Mouse (Mus musculus) stomach, postnatal 0 days (tissue): ENCODE data around the gene Spryd3. TPM values are rescaled to one million over a fixed set of nuclear protein-coding genes. Genes with fewer than 3 reads are reported as not detected.
A peak's percentile ranks its signal among the peaks of the same experiment; 100 is the strongest.

ENCODE experiments used
- ATAC-seq: fragments of 200-750 bp; cut with Nextera tagmentation; 2 replicates; pipeline ENCODE4 v1.8.0; 2017; ENCODE audit not compliant: low FRiP score, low TSS enrichment
- DNase-seq: peaks from one replicate; pipeline ENCODE4 v3.0.0-alpha.2; 2016; ENCODE audit warnings: low spot score
- H3K27ac ChIP-seq: fragments of 300-500 bp; sonication (generic); replicated peaks from 2 replicates; pipeline ENCODE4 v1.5.1; 2014; ENCODE audit warnings: mild to moderate bottlenecking, control low read depth
- H3K27me3 ChIP-seq: fragments of 300-500 bp; sonication (generic); 2 replicates; pipeline ENCODE4 v1.6.1; 2014; ENCODE audit warnings: low read length; ENCODE audit not compliant: control insufficient read depth, insufficient read depth
- H3K36me3 ChIP-seq: fragments of 300-500 bp; sonication (generic); 2 replicates; pipeline ENCODE4 v1.6.1; 2014; ENCODE audit warnings: low read length, mixed read lengths; ENCODE audit not compliant: control insufficient read depth, insufficient read depth
- H3K4me1 ChIP-seq: fragments of 300-500 bp; sonication (generic); replicated peaks from 2 replicates; pipeline ENCODE4 v1.6.1; 2014; ENCODE audit warnings: antibody characterized with exemption; ENCODE audit not compliant: control insufficient read depth, insufficient read depth
- H3K4me2 ChIP-seq: fragments of 300-500 bp; sonication (generic); replicated peaks from 2 replicates; pipeline ENCODE4 v1.6.1; 2014; ENCODE audit warnings: low read depth, mild to moderate bottlenecking, control low read depth, moderate library complexity
- H3K4me3 ChIP-seq: fragments of 300-500 bp; sonication (generic); 2 replicates; pipeline ENCODE4 v1.5.1; 2014; ENCODE audit warnings: low read depth, low read length, control low read depth
- H3K9ac ChIP-seq: fragments of 300-500 bp; sonication (generic); 2 replicates; pipeline ENCODE4 v1.6.1; 2014; ENCODE audit warnings: mild to moderate bottlenecking, low read length, control low read depth, mixed read lengths
- H3K9me3 ChIP-seq: fragments of 300-500 bp; sonication (generic); 2 replicates; pipeline ENCODE4 v1.6.1; 2016; ENCODE audit warnings: low read length; ENCODE audit not compliant: control insufficient read depth
- CTCF ChIP-seq: IDR thresholded peaks from 2 replicates; pipeline ENCODE4 v1.5.1; 2016; ENCODE audit warnings: antibody characterized with exemption, low read depth, mild to moderate bottlenecking, moderate library complexity
- EP300 ChIP-seq: optimal IDR thresholded peaks from 2 replicates; pipeline ENCODE3; 2016; ENCODE audit warnings: antibody characterized with exemption
- WGBS: fragments of 180-500 bp; shearing (Covaris S2); extraction: QIAGEN DNeasy Blood & Tissue Kit; methylation state at CpG from one replicate; pipeline ENCODE4 v1.1.7; 2014; 5-methylcytosine and 5-hydroxymethylcytosine counted together
- polyA plus RNA-seq: library from polyadenylated mRNA; unstranded; fragments of >200 nt; fragmentation: Nextera tagmentation; extraction: Ambion mirVana; gene quantifications from 2 replicates; pipeline ENCODE4 v1.2.1, GENCODE M21; 2015

Spryd3 gene
- polyA plus RNA-seq, 1 experiment from 2014 or later, result 28.5 TPM

DNA sequence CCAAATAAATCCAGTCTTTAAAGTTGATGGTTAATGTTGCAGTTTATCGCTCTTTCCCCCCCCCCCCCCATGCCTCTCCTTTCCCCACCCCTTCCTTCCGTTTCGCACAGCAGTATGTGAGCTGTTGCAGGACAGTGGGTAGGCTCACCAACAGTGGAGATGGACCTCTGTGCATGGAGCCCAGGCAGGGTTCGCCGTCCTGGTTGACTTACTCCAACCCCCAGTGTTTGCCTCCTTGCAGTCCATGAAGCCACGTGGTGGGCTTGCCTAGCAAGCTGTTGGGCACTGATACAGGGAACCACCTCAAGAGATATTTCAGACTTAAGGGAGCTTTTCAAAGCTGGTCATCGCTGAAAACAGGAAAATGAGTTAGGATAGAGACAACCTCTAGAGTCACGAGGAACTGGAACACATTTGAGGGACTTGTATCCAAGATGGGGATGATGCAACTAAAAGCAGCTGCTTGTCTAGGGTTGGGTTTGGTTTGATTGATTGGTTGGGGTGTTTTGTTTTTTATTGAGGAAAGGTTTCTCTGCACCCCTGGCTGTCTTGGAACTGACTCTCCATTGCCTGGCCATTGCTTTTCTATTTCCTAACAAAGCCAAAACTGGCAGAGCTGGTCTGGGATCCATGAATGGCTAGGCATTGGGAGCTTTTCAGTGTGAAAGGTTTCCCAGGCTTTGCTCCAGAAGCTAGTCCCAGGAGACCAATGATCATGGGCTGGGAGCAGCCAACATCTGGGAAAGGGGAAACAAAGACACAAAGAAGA, 38.7 kb downstream of the Spryd3 start:
- no peaks in the 10 kb centered on the region for H3K9me3 ChIP-seq
- H3K27me3 ChIP-seq, result no peaks in the 10 kb centered on the region
- H3K9ac ChIP-seq, result no peak overlapping the region
- DNase-seq, result no peak
- H3K4me3 ChIP-seq, result no peak overlapping the region
- peak overlapping the region; percentile 69 for H3K27ac ChIP-seq
- TF ChIP-seq CTCF (no peak), EP300 (no peak)
- no peak overlapping the region for H3K4me2 ChIP-seq
- H3K36me3 ChIP-seq, result peaks cover 28% of the 10 kb centered on the region
- peaks cover 14% of the 10 kb centered on the region for H3K4me1 ChIP-seq
- no peak for ATAC-seq
- WGBS, result 53% methylated on average over 8 of the region's 8 CpGs

DNA sequence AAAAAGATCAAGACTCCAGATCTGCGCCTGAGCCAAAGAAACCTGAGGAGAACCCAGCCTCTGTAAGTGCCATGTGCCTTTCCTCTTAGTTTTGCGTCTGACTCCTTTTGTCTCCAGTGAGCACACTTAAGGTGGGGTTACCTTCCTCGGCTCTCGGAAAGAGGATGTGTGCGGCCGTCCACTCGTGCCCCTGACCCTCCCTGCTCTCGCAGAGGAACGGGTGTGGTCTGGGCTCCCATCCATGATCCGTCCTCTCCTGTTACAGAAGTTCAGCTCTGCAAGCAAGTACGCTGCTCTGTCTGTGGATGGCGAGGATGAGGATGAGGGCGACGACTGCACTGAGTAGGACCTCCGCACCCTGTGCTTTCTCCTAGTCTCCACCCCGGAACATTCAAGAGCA, 41.0 kb downstream of the Spryd3 start:
- Histone ChIP-seq H3K9ac (no peak overlapping the region), H3K9me3 (no peaks in the 10 kb centered on the region), H3K27ac (no peak overlapping the region), H3K4me2 (no peak overlapping the region), H3K36me3 (peaks cover 40% of the 10 kb centered on the region), H3K4me3 (no peak overlapping the region), H3K4me1 (peaks cover 8% of the 10 kb centered on the region), H3K27me3 (no peaks in the 10 kb centered on the region)
- no peak for DNase-seq
- TF ChIP-seq EP300 (no peak), CTCF (no peak)
- WGBS, result 72% methylated on average over 16 of the region's 16 CpGs
- ATAC-seq, result no peak

DNA sequence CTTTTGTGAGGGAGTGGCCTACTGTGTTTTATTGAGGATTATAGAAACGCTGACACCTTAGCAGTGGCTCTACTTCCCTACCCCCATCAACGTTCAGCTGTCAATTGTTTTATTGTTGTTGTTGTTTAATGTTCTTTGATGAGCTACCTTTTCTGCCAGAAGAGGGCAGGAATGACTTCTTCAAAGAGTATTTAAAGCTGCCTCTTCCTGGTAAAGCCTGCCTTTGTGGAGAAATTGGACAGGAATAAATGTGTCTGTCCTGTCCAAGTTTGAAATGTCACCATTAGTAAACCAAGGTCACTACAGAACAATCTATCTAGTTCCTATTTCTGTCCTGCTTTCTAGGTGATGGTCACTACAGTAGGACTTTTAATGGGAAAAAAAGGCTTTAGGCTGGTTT, 41.9 kb downstream of the Spryd3 start:
- H3K27me3 ChIP-seq, result no peaks in the 10 kb centered on the region
- DNase-seq (no peak), ATAC-seq (no peak)
- no peaks in the 10 kb centered on the region for H3K9me3 ChIP-seq
- no peak overlapping the region for H3K27ac ChIP-seq
- H3K9ac ChIP-seq, result no peak overlapping the region
- H3K4me3 ChIP-seq, result no peak overlapping the region
- H3K36me3 ChIP-seq, result peaks cover 43% of the 10 kb centered on the region
- TF ChIP-seq EP300, result no peak
- TF ChIP-seq CTCF, result no peak
- H3K4me1 ChIP-seq, result peaks cover 6% of the 10 kb centered on the region
- H3K4me2 ChIP-seq, result no peak overlapping the region
- WGBS, result 44% methylated on average over 2 of the region's 2 CpGs

DNA sequence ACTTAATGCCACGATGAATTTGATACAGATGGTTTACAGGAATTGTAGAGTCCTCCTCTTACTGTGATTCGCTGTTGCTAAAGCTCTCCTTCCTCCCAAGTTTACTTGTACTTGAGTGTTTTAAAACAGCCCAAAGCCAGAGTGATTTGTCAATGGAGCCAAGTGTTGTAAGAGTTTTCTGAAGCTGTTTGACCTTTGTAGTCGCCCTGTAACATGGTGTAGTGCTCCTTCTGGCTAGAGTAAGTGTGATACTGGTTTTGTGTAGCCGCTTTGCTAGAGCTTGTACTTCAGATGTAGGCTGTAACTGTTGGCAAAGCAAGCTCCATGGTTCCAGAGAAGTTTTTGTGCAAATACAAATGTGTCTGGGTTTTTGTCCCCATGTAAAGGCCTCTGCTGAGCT, 43.8 kb downstream of the Spryd3 start:
- H3K27me3 ChIP-seq, result no peaks in the 10 kb centered on the region
- H3K9ac ChIP-seq, result no peak overlapping the region
- H3K4me2 ChIP-seq, result no peak overlapping the region
- TF ChIP-seq EP300 (no peak), CTCF (no peak)
- 88% methylated on average over 4 of the region's 4 CpGs for WGBS
- H3K4me1 ChIP-seq, result no peaks in the 10 kb centered on the region
- no peak overlapping the region for H3K4me3 ChIP-seq
- H3K36me3 ChIP-seq, result peaks cover 57% of the 10 kb centered on the region
- DNase-seq, result no peak
- no peak for ATAC-seq
- no peaks in the 10 kb centered on the region for H3K9me3 ChIP-seq
- no peak overlapping the region for H3K27ac ChIP-seq

GRCm38 (mm10) chr15:102091688-102092087, 44.3 kb downstream of the Spryd3 start:
- no peak for TF ChIP-seq CTCF
- TF ChIP-seq EP300, result no peak
- no peak overlapping the region for H3K27ac ChIP-seq

GRCm38 (mm10) chr15:102091063-102091679, 44.9 kb downstream of the Spryd3 start:
- DNase-seq (no peak), ATAC-seq (no peak)
- peaks cover 61% of the 10 kb centered on the region for H3K36me3 ChIP-seq
- H3K4me1 ChIP-seq, result no peaks in the 10 kb centered on the region
- no peaks in the 10 kb centered on the region for H3K9me3 ChIP-seq
- TF ChIP-seq CTCF (no peak), EP300 (no peak)
- H3K4me2 ChIP-seq, result no peak overlapping the region
- H3K27me3 ChIP-seq, result no peaks in the 10 kb centered on the region
- WGBS, result 74% methylated on average over 12 of the region's 12 CpGs
- no peak overlapping the region for H3K9ac ChIP-seq
- no peak overlapping the region for H3K4me3 ChIP-seq
- no peak overlapping the region for H3K27ac ChIP-seq

More at GRCm38 (mm10) chr15:102091688-102092087, 44.3 kb downstream of the Spryd3 start:
- H3K9me3 ChIP-seq, result no peaks in the 10 kb centered on the region
- ATAC-seq (no peak), DNase-seq (no peak)
- H3K4me1 ChIP-seq, result no peaks in the 10 kb centered on the region
- H3K36me3 ChIP-seq, result peaks cover 57% of the 10 kb centered on the region
- no peaks in the 10 kb centered on the region for H3K27me3 ChIP-seq
- H3K4me3 ChIP-seq, result no peak overlapping the region
- H3K4me2 ChIP-seq, result no peak overlapping the region
- WGBS, result 79% methylated on average over 1 of the region's 1 CpGs
- no peak overlapping the region for H3K9ac ChIP-seq
